Mouse (Mus musculus): ENCODE measurements around the gene Usp37. TPM values are rescaled to one million over a fixed set of nuclear protein-coding genes. Genes with fewer than 3 reads are reported as not detected.
A peak's percentile ranks its signal among the peaks of the same experiment; 100 is the strongest.

Gene Usp37
- polyA plus RNA-seq, 1 experiment from 2014 or later, result 9.1 TPM

DNA sequence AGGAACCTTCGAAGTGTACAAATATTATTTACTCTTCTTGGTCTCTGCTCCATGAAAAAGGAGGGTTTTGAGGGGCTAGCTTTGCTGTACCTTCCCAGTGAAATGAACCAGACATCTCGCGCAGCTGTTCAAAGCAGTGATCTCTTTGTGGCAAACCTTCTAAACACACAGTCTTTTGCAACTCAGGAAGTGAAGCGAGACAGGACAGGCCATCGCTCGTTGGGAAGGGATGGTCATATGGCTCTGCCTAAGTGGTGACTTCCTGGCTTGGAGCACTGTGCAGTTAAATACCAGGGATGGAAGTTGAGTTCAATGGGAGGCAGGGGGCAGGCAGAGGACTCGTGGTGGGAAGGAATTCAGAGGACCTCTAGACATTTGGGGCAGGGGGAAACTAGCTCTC is 118.2 kb downstream of the Usp37 start:
- TF ChIP-seq EP300 (IDR thresholded peaks at IDR 0.05) (no peak), CTCF (IDR thresholded peaks at IDR 0.05) (no peak)
- H3K9me3 ChIP-seq (ENCODE audit: low read length), result no peaks in the 10 kb centered on the region
- H3K36me3 ChIP-seq (ENCODE audit: insufficient read depth, low read length), result no peaks in the 10 kb centered on the region
- H3K27me3 ChIP-seq (replicated peaks; ENCODE audit: insufficient read depth, low read length), result no peaks in the 10 kb centered on the region
- no peaks in the 10 kb centered on the region for H3K4me1 ChIP-seq (ENCODE audit: insufficient read depth, low read depth, low read length)
- H3K4me2 ChIP-seq (replicated peaks; ENCODE audit: low read depth, low read length), result no peak overlapping the region
- H3K4me3 ChIP-seq (ENCODE audit: low read depth, low read length), result no peak overlapping the region
- DNase-seq (ENCODE audit: low spot score) (no peak), ATAC-seq (no peak)
- H3K27ac ChIP-seq (ENCODE audit: low read length), result no peak overlapping the region
- no peak overlapping the region for H3K9ac ChIP-seq (replicated peaks; ENCODE audit: low read depth)
- WGBS, result 55% methylated on average over 7 of the region's 7 CpGs

DNA sequence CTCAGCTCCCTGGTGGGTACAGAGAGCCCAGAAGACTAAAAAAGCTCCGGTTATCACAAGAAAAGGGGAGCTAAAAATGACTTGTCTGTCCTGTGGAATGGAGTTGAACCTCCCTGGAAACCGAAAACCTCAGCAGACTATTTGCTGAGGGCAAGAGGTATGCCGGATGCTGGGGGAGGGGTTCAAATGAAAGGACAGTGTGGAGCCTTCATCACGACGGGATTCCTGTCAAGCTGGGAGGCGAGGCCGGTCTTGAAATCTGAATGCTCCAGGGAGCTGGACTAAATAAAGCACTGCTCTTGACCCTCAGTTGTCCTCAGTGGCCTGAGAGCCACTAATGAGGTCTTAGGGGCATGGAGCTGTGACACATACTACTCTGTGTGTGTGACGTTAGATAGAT is 120.9 kb downstream of the Usp37 start:
- no peak for TF ChIP-seq CTCF (IDR thresholded peaks at IDR 0.05)
- no peak for TF ChIP-seq EP300 (IDR thresholded peaks at IDR 0.05)
- H3K4me1 ChIP-seq (ENCODE audit: insufficient read depth, low read depth, low read length), result no peaks in the 10 kb centered on the region
- ATAC-seq, result no peak
- no peak for DNase-seq (ENCODE audit: low spot score)
- no peak overlapping the region for H3K9ac ChIP-seq (replicated peaks; ENCODE audit: low read depth)
- WGBS, result 27% methylated on average over 8 of the region's 8 CpGs
- H3K36me3 ChIP-seq (ENCODE audit: insufficient read depth, low read length), result no peaks in the 10 kb centered on the region
- no peak overlapping the region for H3K4me2 ChIP-seq (replicated peaks; ENCODE audit: low read depth, low read length)
- H3K4me3 ChIP-seq (ENCODE audit: low read depth, low read length), result no peak overlapping the region
- no peaks in the 10 kb centered on the region for H3K9me3 ChIP-seq (ENCODE audit: low read length)
- H3K27ac ChIP-seq (ENCODE audit: low read length), result no peak overlapping the region
- no peaks in the 10 kb centered on the region for H3K27me3 ChIP-seq (replicated peaks; ENCODE audit: insufficient read depth, low read length)

GRCm38 (mm10) chr1:74419440-74419794 is 124.7 kb downstream of the Usp37 start:
- peak; percentile 42; the same call in 1 of the 2 replicates for ATAC-seq
- no peak overlapping the region for H3K4me2 ChIP-seq (replicated peaks; ENCODE audit: low read depth, low read length)
- 46% methylated on average over 9 of the region's 9 CpGs for WGBS

GRCm38 (mm10) chr1:74418747-74419439 is 125.2 kb downstream of the Usp37 start:
- H3K27me3 ChIP-seq (replicated peaks; ENCODE audit: insufficient read depth, low read length), result no peaks in the 10 kb centered on the region
- no peak overlapping the region for H3K4me2 ChIP-seq (replicated peaks; ENCODE audit: low read depth, low read length)
- no peak overlapping the region for H3K4me3 ChIP-seq (ENCODE audit: low read depth, low read length)
- H3K9me3 ChIP-seq (ENCODE audit: low read length), result no peaks in the 10 kb centered on the region
- H3K36me3 ChIP-seq (ENCODE audit: insufficient read depth, low read length), result no peaks in the 10 kb centered on the region
- no peak for TF ChIP-seq CTCF (IDR thresholded peaks at IDR 0.05)
- no peak for TF ChIP-seq EP300 (IDR thresholded peaks at IDR 0.05)
- ATAC-seq (0 out of 2 replicates have a peak, but pooled peaks have one; percentile 2), DNase-seq (ENCODE audit: low spot score) (no peak)
- H3K27ac ChIP-seq (ENCODE audit: low read length), result no peak overlapping the region
- 61% methylated on average over 17 of the region's 17 CpGs for WGBS
- no peak overlapping the region for H3K9ac ChIP-seq (replicated peaks; ENCODE audit: low read depth)
- no peaks in the 10 kb centered on the region for H3K4me1 ChIP-seq (ENCODE audit: insufficient read depth, low read depth, low read length)

More at GRCm38 (mm10) chr1:74419440-74419794, 124.7 kb downstream of the Usp37 start:
- DNase-seq (ENCODE audit: low spot score), result no peak
- TF ChIP-seq CTCF (IDR thresholded peaks at IDR 0.05) (no peak), EP300 (IDR thresholded peaks at IDR 0.05) (no peak)
- Histone ChIP-seq H3K36me3 (ENCODE audit: insufficient read depth, low read length) (no peaks in the 10 kb centered on the region), H3K9me3 (ENCODE audit: low read length) (no peaks in the 10 kb centered on the region), H3K9ac (replicated peaks; ENCODE audit: low read depth) (no peak overlapping the region), H3K27ac (ENCODE audit: low read length) (no peak overlapping the region), H3K4me1 (ENCODE audit: insufficient read depth, low read depth, low read length) (no peaks in the 10 kb centered on the region), H3K4me3 (ENCODE audit: low read depth, low read length) (no peak overlapping the region), H3K27me3 (replicated peaks; ENCODE audit: insufficient read depth, low read length) (no peaks in the 10 kb centered on the region)

- Histone ChIP-seq H3K4me3 (ENCODE audit: low read depth, low read length) (no peak overlapping the region), H3K4me1 (ENCODE audit: insufficient read depth, low read depth, low read length) (no peaks in the 10 kb centered on the region), H3K4me2 (replicated peaks; ENCODE audit: low read depth, low read length) (no peak overlapping the region), H3K27me3 (replicated peaks; ENCODE audit: insufficient read depth, low read length) (no peaks in the 10 kb centered on the region), H3K36me3 (ENCODE audit: insufficient read depth, low read length) (no peaks in the 10 kb centered on the region), H3K27ac (ENCODE audit: low read length) (no peak overlapping the region), H3K9me3 (ENCODE audit: low read length) (no peaks in the 10 kb centered on the region), H3K9ac (replicated peaks; ENCODE audit: low read depth) (no peak overlapping the region)
- TF ChIP-seq EP300 (IDR thresholded peaks at IDR 0.05), result no peak
- TF ChIP-seq CTCF (IDR thresholded peaks at IDR 0.05), result no peak
- DNase-seq (ENCODE audit: low spot score) (peak; percentile 35), ATAC-seq (no peak)
- WGBS, result 55% methylated on average over 3 of the region's 4 CpGs
Observed at GRCm38 (mm10) chr1:74415143-74415542, 128.9 kb downstream of the Usp37 start.

DNA sequence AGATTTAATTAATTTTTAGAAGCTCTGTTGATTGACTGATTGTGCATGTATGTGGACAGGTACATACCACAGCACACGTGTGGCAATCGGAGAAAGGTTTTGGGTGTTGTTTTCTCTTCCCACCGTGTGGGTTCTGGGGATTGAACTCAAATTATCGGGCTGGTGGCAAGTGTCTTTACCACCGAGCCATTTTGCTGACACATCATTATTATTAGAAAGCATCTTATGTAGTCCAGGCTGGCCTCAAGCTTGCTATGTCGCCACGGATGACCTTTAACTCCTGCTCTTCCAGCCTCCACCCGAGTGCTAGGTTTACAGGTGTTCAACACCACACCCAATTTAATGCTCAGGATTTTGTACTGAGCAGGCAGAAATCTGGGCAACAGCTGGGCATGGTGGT is 131.4 kb downstream of the Usp37 start:
- no peak overlapping the region for H3K27ac ChIP-seq (ENCODE audit: low read length)

More for the DNA sequence above, 131.4 kb downstream of the Usp37 start:
- no peak overlapping the region for H3K9ac ChIP-seq (replicated peaks; ENCODE audit: low read depth)
- H3K4me2 ChIP-seq (replicated peaks; ENCODE audit: low read depth, low read length), result no peak overlapping the region
- TF ChIP-seq EP300 (IDR thresholded peaks at IDR 0.05), result no peak
- TF ChIP-seq CTCF (IDR thresholded peaks at IDR 0.05), result no peak
- no peaks in the 10 kb centered on the region for H3K27me3 ChIP-seq (replicated peaks; ENCODE audit: insufficient read depth, low read length)
- H3K4me3 ChIP-seq (ENCODE audit: low read depth, low read length), result no peak overlapping the region
- H3K9me3 ChIP-seq (ENCODE audit: low read length), result no peaks in the 10 kb centered on the region
- H3K4me1 ChIP-seq (ENCODE audit: insufficient read depth, low read depth, low read length), result no peaks in the 10 kb centered on the region
- no peak for ATAC-seq
- H3K36me3 ChIP-seq (ENCODE audit: insufficient read depth, low read length), result no peaks in the 10 kb centered on the region
- WGBS, result 71% methylated on average over 8 of the region's 8 CpGs
- DNase-seq (ENCODE audit: low spot score), result no peak

Measured in lung, postnatal 0 days (tissue).